Mouse (Mus musculus) heart, embryonic 11.5 days (tissue): Measurements from ENCODE around the gene Mlip. TPM values are rescaled to one million over a fixed set of nuclear protein-coding genes. Genes with fewer than 3 reads are reported as not detected.

Source experiments
- ATAC-seq: fragments of 200-750 bp; cut with Nextera tagmentation; replicated peaks from 2 replicates; pipeline ENCODE4 v1.8.0; 2017; ENCODE audit warnings: moderate library complexity; ENCODE audit not compliant: insufficient number of reproducible peaks, low FRiP score, low TSS enrichment
- H3K27ac ChIP-seq: fragments of 300-500 bp; sonication (generic); 2 replicates; pipeline ENCODE4 v1.5.1; 2014; ENCODE audit warnings: mild to moderate bottlenecking, low read depth, low read length
- H3K27me3 ChIP-seq: fragments of 300-500 bp; sonication (generic); 2 replicates; pipeline ENCODE4 v1.6.1; 2014; ENCODE audit warnings: mild to moderate bottlenecking, low read length, mixed read lengths; ENCODE audit not compliant: control insufficient read depth, insufficient read depth
- H3K36me3 ChIP-seq: fragments of 300-500 bp; sonication (generic); 2 replicates; pipeline ENCODE4 v1.6.1; 2014; ENCODE audit warnings: mild to moderate bottlenecking, low read length, moderate library complexity, mixed read lengths; ENCODE audit not compliant: control insufficient read depth, insufficient read depth
- H3K4me1 ChIP-seq: fragments of 300-500 bp; sonication (generic); 2 replicates; pipeline ENCODE4 v1.6.1; 2014; ENCODE audit warnings: low read length; ENCODE audit not compliant: control insufficient read depth, insufficient read depth
- H3K4me2 ChIP-seq: fragments of 300-500 bp; sonication (generic); 2 replicates; pipeline ENCODE4 v1.6.1; 2014; ENCODE audit warnings: mild to moderate bottlenecking, moderate library complexity
- H3K4me3 ChIP-seq: fragments of 300-500 bp; sonication (generic); 2 replicates; pipeline ENCODE4 v1.5.1; 2014; ENCODE audit warnings: low read depth, low read length
- H3K9ac ChIP-seq: fragments of 300-500 bp; sonication (generic); 2 replicates; pipeline ENCODE4 v1.6.1; 2014; ENCODE audit warnings: mild to moderate bottlenecking, low read depth, low read length, moderate library complexity
- H3K9me3 ChIP-seq: fragments of 300-500 bp; sonication (generic); replicated peaks from 2 replicates; pipeline ENCODE4 v1.6.1; 2016; ENCODE audit warnings: low read length; ENCODE audit not compliant: control insufficient read depth
- WGBS: fragments of 180-500 bp; shearing (Covaris S2); extraction: QIAGEN DNeasy Blood & Tissue Kit; methylation state at CpG from one replicate; pipeline ENCODE4 v1.1.7; 2014; ENCODE audit not compliant: insufficient replicate concordance; 5-methylcytosine and 5-hydroxymethylcytosine counted together
- polyA plus RNA-seq: library from polyadenylated mRNA; unstranded; fragments of >200 nt; fragmentation: Nextera tagmentation; extraction: Ambion mirVana; gene quantifications from 2 replicates; pipeline ENCODE4 v1.2.1, GENCODE M21; 2014

Mlip gene
- polyA plus RNA-seq, 1 experiment from 2014 or later: 78.5 TPM

- Histone ChIP-seq H3K4me3 (no peak overlapping the region), H3K27ac (no peak overlapping the region), H3K36me3 (no peaks in the 10 kb centered on the region), H3K9me3 (no peaks in the 10 kb centered on the region), H3K9ac (no peak overlapping the region), H3K27me3 (no peaks in the 10 kb centered on the region), H3K4me2 (no peak overlapping the region), H3K4me1 (no peaks in the 10 kb centered on the region)
- ATAC-seq: no peak
- WGBS: 77% methylated on average over 9 of the region's 9 CpGs
These were observed 298.2 kb downstream of the Mlip start for GRCm38 (mm10) chr9:77054426-77055193.

Other genes with a start within 250 kb of the Mlip start
- gene Lrrc1, start 191.9 kb upstream of the Mlip start, polyA plus RNA-seq: 11.2 and 13.4 TPM in 2 replicates